Mouse (Mus musculus) small intestine, adult 2 months (tissue): ENCODE data around the gene Mfsd11. TPM values are rescaled to one million over a fixed set of nuclear protein-coding genes. Genes with fewer than 3 reads are reported as not detected.
"Not testable (repeated sequence)": the region's sequence is repeated elsewhere in the genome, so short reads cannot be mapped to it uniquely, and the experiment has no call there.

Experiments
- H3K27ac ChIP-seq: fragments of 200-500 bp; 2 replicates; pipeline ENCODE4 v1.5.1; 2012; ENCODE audit warnings: low read depth, low read length, control low read depth, inconsistent platforms; ENCODE audit not compliant: insufficient read depth
- H3K27me3 ChIP-seq: fragments of 200-500 bp; 2 replicates; pipeline ENCODE4 v1.6.1; 2012; ENCODE audit warnings: mild to moderate bottlenecking, moderate library complexity, low read length, inconsistent platforms; ENCODE audit not compliant: control insufficient read depth, insufficient read depth
- H3K36me3 ChIP-seq: fragments of 200-500 bp; 2 replicates; pipeline ENCODE4 v1.6.1; 2012; ENCODE audit warnings: mild to moderate bottlenecking, low read length, control low read depth, inconsistent platforms; ENCODE audit not compliant: control insufficient read depth, insufficient read depth
- H3K4me1 ChIP-seq: fragments of 200-500 bp; 2 replicates; pipeline ENCODE4 v1.6.1; 2012; ENCODE audit warnings: low read length, inconsistent platforms, mixed read lengths; ENCODE audit not compliant: control insufficient read depth, insufficient read depth, insufficient read length
- H3K4me3 ChIP-seq: fragments of 200-500 bp; 2 replicates; pipeline ENCODE4 v1.5.1; 2012; ENCODE audit warnings: low read depth, mild to moderate bottlenecking, control low read depth, inconsistent platforms, low read length, moderate library complexity
- CTCF ChIP-seq: fragments of 200-500 bp; IDR thresholded peaks from 2 replicates; pipeline ENCODE4 v1.5.1; 2012; ENCODE audit warnings: low read depth, mild to moderate bottlenecking, control low read depth, inconsistent platforms, low read length, moderate library complexity, mixed read lengths; ENCODE audit not compliant: insufficient replicate concordance, insufficient read length; ENCODE audit errors: extremely low read depth
- POLR2A ChIP-seq: fragments of 200-500 bp; IDR thresholded peaks from 2 replicates; pipeline ENCODE4 v1.6.1; 2012; ENCODE audit warnings: low read depth, mild to moderate bottlenecking, control low read depth, inconsistent platforms, low read length, moderate library complexity
- WGBS: fragments of 180-500 bp; shearing (Covaris S2); methylation state at CpG from one replicate; pipeline ENCODE4 v1.1.7; 2018; 5-methylcytosine and 5-hydroxymethylcytosine counted together
- polyA plus RNA-seq: library from polyadenylated mRNA; depleted of rRNA; stranded (reverse); fragments of >200 nt; gene quantifications from 2 replicates; pipeline ENCODE4 v1.2.3, GENCODE M21; 2012

The Mfsd11 gene
- polyA plus RNA-seq, 1 experiment, result 27.0 TPM

DNA sequence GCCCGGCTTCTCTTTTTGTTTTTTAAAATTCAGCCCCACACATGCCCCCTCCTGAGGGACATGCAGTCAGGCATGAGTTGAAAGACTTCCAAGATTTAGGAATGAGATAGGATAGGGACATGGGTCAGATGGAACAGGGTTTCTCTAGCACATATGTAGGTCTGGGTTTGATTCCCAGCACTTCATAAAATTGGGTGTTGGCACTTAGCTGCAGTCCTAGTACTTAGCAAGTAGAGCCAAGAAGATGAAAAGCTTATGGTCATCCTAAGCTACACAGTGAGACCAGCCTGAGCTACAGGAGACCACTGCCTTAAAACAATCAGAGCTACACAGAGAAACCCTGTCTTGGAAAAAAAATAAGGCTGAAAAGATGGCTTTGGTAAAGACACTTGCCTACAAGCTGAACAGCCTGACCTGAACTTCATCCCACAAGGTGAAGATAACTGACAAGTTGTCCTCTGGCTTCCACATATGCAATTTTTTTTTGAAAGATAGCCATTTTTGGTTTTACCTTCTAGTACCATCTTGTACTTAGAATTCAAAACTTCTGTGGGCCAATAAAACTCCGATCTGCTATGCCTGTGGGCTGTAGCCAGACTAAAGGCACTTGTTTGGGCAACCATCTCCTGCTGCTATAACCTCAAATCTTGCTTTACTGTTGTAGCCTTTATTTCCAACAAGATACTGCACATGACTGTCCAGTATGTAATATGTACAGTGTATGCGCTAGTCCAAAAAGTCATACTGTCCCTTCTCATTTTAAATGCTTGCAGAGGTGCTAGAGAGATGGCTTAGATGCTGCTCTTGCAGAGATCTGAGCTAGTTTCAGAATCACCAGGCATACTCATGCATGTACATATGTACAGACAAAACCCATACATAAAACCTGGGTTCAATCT lies 4.8 kb upstream of the Mfsd11 start:
- Histone ChIP-seq H3K36me3 (peaks cover 31% of the 10 kb centered on the region), H3K4me1 (0 out of 2 replicates have a peak, but pooled peaks cover 4% of the 10 kb centered on the region), H3K27me3 (no peaks in the 10 kb centered on the region), H3K27ac (no peak overlapping the region), H3K4me3 (no peak overlapping the region)
- no peak for TF ChIP-seq CTCF
- no peak for TF ChIP-seq POLR2A
- WGBS, result 88% methylated on average over 3 of the region's 3 CpGs

DNA sequence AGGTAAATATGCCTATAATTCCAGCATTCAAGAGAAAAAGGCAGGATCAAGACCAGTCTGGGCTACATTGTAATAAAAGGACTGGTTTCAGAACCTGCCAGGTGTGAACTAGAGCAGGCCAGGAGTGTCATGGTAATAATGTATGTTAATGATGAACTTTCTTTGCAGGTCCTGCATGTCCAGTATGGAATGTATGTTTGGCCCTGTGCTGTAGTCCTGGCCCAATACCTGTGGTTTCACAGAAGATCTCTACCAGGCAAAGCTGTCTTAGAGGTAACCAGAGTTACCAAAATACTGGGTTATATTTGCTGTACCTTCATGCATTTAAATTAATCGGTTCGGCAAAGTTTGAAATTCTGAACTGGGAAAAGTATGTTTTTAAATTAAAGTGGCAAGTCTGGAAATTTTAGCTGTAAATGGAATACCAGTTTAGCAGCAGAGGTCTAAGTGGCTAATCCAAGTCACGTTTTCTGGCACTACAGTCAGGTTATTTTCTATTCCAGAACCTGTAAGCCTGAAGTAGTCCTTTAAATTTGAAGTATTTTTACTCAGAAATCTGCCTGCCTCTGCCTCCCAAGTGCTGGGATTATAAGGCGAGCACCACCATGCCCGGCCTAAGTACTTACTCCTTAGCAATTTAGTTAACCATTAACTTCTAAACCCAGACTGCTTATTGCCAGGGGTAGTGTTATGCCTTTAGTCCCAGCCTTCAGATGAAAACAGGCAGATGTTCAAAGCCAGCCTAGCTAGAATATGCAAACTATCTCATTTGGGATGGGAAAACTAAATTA lies 4.0 kb upstream of the Mfsd11 start:
- Histone ChIP-seq H3K36me3 (peaks cover 31% of the 10 kb centered on the region), H3K27ac (no peak overlapping the region), H3K4me3 (no peak overlapping the region), H3K27me3 (no peaks in the 10 kb centered on the region), H3K4me1 (0 out of 2 replicates have a peak, but pooled peaks cover 4% of the 10 kb centered on the region)
- TF ChIP-seq POLR2A, result no peak
- no peak for TF ChIP-seq CTCF
- 55% methylated on average over 5 of the region's 5 CpGs for WGBS

DNA sequence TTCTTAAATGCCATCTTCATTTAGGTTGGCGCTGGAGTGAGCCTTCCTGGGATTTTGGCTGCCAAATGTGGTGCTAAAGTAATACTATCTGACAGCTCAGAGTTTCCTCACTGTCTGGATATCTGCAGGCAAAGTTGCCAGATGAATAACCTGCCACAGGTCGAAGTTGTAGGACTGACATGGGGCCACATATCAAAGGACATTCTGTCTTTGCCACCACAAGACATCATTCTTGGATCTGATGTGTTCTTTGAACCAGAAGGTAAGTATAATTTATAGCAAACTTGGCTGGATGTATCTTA lies 3.4 kb upstream of the Mfsd11 start:
- H3K4me1 ChIP-seq, H3K4me3 ChIP-seq, H3K27me3 ChIP-seq, H3K27ac ChIP-seq: not testable (repeated sequence)
- 48% methylated on average over 2 of the region's 2 CpGs for WGBS
- peaks cover 31% of the 10 kb centered on the region for H3K36me3 ChIP-seq

DNA sequence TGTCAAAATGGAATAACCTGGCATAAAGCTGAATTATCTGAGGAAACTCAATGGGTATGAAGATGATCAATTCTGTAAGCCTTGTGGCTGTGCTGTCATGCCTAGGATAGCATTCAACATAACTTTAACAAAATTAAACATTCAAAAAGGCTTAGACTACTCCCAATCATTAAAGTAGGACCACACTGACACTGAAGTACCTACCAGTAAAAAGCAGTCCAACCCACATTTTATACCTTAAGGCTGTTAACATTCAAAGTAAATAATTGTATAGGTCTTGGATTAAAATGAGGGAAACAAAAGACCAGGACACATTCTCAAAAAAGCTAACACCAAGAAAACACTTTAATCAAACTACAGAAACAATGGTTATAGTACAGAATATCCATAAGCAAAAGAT lies 2.7 kb upstream of the Mfsd11 start:
- Histone ChIP-seq H3K27ac (no peak overlapping the region), H3K36me3 (peaks cover 31% of the 10 kb centered on the region), H3K27me3 (no peaks in the 10 kb centered on the region), H3K4me1 (0 out of 2 replicates have a peak, but pooled peaks cover 4% of the 10 kb centered on the region), H3K4me3 (no peak overlapping the region)
- TF ChIP-seq POLR2A (no peak), CTCF (no peak)

GRCm38 (mm10) chr11:116850085-116850484 lies 2.2 kb upstream of the Mfsd11 start:
- 12% methylated on average over 4 of the region's 4 CpGs for WGBS
- no peak for TF ChIP-seq CTCF
- no peak for TF ChIP-seq POLR2A
- H3K4me3 ChIP-seq, result no peak overlapping the region

DNA sequence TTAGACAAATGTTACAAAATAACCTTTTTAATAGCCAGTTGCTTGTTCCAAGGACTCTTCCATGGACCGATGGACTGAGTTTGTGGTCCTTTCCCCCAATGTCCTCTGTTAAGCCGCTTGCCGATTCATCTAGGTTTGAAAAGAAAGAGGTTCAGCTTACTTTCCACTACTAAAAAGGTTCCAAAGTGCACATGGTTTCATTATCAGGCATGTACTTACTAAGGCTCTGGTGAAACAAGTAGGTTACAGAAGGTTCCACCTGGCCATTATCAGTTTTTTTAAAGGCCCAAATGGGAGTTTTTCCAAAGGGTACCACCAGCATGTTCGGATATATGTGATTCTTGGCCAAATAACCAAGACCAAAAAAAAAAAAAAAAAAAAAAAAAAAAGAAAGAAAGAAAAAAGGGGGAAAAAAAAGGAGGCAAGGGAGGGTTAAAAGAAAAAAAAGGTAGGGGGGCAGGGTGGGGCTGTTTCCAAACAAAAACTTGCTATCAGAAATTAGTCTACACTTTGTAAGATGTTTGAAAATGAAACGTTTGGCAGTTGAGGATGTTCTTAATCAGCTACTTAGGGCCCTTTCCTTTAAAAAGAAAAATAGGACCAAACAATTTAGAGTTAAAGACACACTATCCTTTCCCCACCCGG lies 1.3 kb upstream of the Mfsd11 start:
- Histone ChIP-seq H3K27ac (peak overlapping the region; percentile 99), H3K4me3 (peak overlapping the region; percentile 37; the same call in 1 of the 2 replicates), H3K4me1 (0 out of 2 replicates have a peak, but pooled peaks cover 4% of the 10 kb centered on the region), H3K27me3 (no peaks in the 10 kb centered on the region), H3K36me3 (peaks cover 31% of the 10 kb centered on the region)
- 3% methylated on average over 6 of the region's 6 CpGs for WGBS
- TF ChIP-seq POLR2A, result no peak
- no peak for TF ChIP-seq CTCF

More at GRCm38 (mm10) chr11:116850085-116850484, 2.2 kb upstream of the Mfsd11 start:
- Histone ChIP-seq H3K27me3 (no peaks in the 10 kb centered on the region), H3K36me3 (peaks cover 31% of the 10 kb centered on the region), H3K4me1 (0 out of 2 replicates have a peak, but pooled peaks cover 4% of the 10 kb centered on the region), H3K27ac (no peak overlapping the region)

DNA sequence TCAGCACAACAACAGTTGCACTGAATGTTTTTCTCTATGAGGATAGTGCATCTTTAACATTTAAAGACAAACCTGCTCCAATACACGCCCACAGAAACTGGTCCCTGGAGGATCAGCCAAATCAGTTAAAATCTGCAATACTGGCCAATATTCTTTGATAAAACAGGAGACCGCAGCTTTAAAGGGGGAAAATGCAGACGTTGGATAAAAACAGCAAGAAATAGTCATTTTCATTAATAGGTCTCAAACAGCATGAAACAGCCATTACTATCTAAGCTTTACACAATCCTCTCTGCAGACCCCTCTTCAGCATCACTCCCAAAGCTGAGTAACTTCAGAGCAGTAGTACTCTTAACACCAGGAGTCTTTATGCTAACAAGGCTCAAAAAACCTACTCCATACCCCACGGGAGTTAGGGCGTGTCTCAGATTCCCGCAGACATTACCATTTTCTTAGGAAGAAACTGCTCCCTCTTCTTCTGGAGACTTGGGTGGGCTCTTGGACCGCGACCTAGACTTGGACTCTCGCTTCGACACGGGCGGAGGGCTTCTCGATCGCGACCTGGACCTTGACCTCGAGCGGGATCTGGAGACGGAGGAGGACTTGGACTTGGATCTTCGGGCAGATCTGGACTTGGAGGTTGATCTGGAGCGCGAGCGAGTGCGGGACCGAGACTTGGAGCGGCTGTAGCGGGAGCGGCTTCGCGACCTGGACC lies 507 bp upstream of the Mfsd11 start:
- peak overlapping the region; percentile 87 for H3K4me3 ChIP-seq
- peak overlapping the region; percentile 99 for H3K27ac ChIP-seq
- TF ChIP-seq POLR2A (no peak; the same call in 1 of the 2 replicates), CTCF (no peak)
- WGBS, result 0% methylated on average over 29 of the region's 29 CpGs
- no peaks in the 10 kb centered on the region for H3K27me3 ChIP-seq
- 0 out of 2 replicates have a peak, but pooled peaks cover 4% of the 10 kb centered on the region for H3K4me1 ChIP-seq
- peaks cover 29% of the 10 kb centered on the region for H3K36me3 ChIP-seq
